Mouse (Mus musculus) adrenal gland, adult 2 months (tissue): ENCODE results near the gene Acsl6. TPM values are rescaled to one million over a fixed set of nuclear protein-coding genes. Genes with fewer than 3 reads are reported as not detected.
"Not testable (repeated sequence)": the region's sequence is repeated elsewhere in the genome, so short reads cannot be mapped to it uniquely, and the experiment has no call there.

Experiments
- DNase-seq: peaks from one replicate; pipeline ENCODE4 v3.0.0; 2021
- long read RNA-seq: library from polyadenylated mRNA; stranded (forward); transcript quantifications from one replicate; pipeline ENCODE4 v2.0.0, GENCODE M21; 2021
- polyA plus RNA-seq: library from polyadenylated mRNA; depleted of rRNA; stranded (reverse); fragments of >200 nt; gene quantifications from 2 replicates; pipeline ENCODE4 v1.2.3, GENCODE M21; 2012; rRNA removed
- total RNA-seq, 2 experiments: library from RNA; stranded (reverse); gene quantifications; 2 replicates each; pipeline ENCODE4 v1.2.3; 2021

Acsl6 gene
- total RNA-seq (1 to 10 TPM; 4.9 to 5.2 TPM), polyA plus RNA-seq (1.2 and 1.9 TPM in 2 replicates)
- long read RNA-seq, full-length matches to known transcripts = 2 of 3 reads
- long read RNA-seq, partial matches to known transcripts = 0 of 3 reads
- long read RNA-seq, other reads (novel, unspliced or antisense) = 1 of 3 reads

- DNase-seq = peak; percentile 10
Observed at GRCm38 (mm10) chr11:54303728-54304470, at the start of gene Acsl6. Gene Acsl6, plus strand, starts transcription at chr11:54303798.

DNA sequence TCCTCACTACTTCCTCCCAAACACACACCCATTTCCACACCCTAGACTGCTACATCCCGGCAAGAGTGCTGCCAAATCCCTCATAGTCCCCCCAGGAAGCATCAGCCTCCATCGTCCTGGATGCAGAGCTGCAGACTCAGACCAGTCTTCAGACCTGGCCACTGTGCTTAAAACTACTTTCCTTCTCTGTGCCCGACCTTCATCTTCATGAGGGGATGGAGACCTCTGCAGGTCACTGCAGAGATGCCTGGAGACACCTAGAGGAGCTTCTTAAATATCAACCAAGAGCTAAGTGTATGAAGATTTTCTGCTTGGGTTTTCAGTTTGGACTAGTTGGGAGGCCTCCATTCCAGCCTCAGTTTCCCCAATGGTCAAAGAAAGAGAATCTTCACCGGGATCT, 49.5 kb upstream of the Acsl6 start:
- no peak for DNase-seq

GRCm38 (mm10) chr11:54256624-54257376, 46.8 kb upstream of the Acsl6 start:
- peak; percentile 85 for DNase-seq

DNA sequence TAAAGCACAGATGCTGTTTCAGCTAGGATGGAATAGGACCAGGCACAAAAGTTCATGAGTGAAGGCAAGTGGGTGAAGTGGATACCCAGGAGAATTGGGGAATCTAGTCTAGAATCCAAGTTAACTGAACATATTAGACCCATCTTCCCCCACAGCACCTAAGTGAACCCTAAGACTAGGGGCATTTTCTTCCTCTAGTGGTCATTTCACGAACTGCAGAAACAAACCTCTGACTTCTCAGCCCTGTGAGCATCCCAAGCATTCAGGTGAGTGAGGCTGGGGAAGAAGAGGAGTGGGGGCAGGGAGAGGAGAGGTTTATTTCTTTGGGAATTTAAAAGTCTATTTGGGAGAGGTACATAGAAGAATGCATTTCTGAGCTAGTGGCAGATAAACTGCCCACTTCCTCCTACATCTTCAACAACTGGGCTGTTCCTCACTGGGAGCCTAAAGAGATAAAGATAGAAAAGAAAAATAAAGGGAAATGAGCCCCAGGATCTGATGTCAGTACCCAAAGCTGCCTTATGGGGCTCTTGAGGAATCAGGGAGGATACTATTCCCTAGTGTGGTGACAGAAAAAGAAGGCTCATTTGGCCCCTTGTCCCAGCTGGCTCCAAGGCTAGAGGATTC, 40.1 kb upstream of the Acsl6 start:
- DNase-seq = no peak

- peak; percentile 45 for DNase-seq
Observed at GRCm38 (mm10) chr11:54264542-54264941, 39.1 kb upstream of the Acsl6 start.

DNA sequence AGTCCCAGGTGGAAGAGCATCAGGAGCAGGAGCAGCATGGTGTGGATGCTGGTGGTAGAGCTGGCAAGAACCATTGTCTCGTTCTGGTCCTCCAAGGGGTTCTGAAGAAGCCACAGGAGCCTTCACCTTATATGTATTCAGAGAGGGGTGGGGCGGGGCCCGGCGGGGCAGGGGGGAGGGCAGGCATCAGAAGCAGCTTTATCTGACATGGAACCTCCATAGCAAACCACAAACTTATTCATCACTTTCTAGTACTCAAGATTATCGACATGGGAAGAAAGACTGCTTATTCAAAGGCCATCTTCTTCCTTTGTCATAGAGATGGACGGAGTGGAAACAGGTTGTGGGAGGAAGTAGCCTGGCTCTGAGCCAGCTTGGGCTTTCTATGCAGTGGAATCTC, 36.4 kb upstream of the Acsl6 start, which contains the start of gene Il3:
Gene Il3 (minus strand): TSS at position 101 of the 400 bp plus-strand sequence.
- DNase-seq = no peak

- no peak for DNase-seq
Observed at GRCm38 (mm10) chr11:54269191-54269896, 34.3 kb upstream of the Acsl6 start.

GRCm38 (mm10) chr11:54271437-54271949, 32.1 kb upstream of the Acsl6 start:
- DNase-seq = no peak

GRCm38 (mm10) chr11:54287821-54288453, 15.7 kb upstream of the Acsl6 start:
- DNase-seq = no peak

GRCm38 (mm10) chr11:54292163-54292562, 11.4 kb upstream of the Acsl6 start:
- no peak for DNase-seq

- DNase-seq = no peak
Observed at GRCm38 (mm10) chr11:54293980-54294807, 9.4 kb upstream of the Acsl6 start.

DNA sequence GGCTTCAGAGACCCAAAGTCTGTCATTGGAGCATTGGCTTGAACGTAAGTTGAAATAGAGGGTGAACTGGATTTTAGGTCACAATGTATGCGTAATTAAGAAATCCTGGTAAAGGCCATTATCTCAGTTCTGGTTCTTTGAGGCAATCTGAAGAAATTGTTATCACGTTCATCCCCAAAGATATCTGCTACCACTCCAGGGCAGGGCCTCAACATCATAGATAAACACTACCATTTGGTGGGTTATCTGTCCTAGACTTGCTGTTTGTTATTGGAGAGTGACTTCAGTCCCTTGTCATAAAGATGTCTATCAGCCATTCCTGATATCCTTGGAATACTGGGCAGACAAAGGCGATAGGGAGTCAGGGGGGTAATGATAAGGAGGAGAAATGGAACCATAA, 7.6 kb upstream of the Acsl6 start:
- DNase-seq = no peak

GRCm38 (mm10) chr11:54296734-54297133, 6.9 kb upstream of the Acsl6 start:
- no peak for DNase-seq

DNA sequence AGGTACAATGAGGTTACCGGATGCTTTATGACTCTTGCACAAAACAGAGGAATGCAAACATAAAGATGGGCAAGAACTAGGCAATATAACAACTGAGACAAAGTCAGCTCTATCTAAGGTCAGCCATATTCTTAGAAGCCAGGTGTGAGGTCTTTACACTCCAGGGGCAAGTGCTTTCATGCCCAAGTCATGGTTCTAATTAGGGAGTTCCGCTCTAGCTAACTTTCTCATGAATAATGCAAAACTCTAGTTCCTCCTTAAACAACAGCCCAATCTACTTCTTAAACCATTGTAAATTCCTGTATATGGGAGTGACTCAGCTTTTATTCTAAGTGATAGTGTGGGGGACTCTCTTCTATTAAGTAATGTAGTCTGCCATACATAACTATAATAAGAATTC, 6.1 kb upstream of the Acsl6 start:
- DNase-seq = not testable (repeated sequence)

GRCm38 (mm10) chr11:54298777-54299176, 4.8 kb upstream of the Acsl6 start:
- no peak for DNase-seq

DNA sequence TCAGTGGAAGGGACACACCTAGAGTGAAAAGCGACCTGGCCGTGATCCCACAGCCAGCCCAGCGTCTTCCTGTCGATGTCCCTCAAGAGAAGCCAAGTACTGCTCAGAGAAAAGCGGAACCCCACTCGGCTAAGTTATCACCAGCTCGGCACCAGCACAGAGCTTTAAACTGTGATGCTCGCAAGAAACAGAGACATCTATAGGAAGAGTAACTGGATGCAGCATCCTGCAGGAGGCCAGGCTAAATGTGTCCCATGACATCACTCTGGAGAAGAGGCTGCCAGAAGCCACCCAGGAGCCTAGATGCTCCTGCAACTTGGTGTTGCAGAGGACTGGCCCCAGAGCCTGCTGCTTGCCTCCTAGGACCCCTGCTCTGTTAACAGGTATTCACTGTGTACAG, 1.6 kb upstream of the Acsl6 start:
- no peak for DNase-seq

DNA sequence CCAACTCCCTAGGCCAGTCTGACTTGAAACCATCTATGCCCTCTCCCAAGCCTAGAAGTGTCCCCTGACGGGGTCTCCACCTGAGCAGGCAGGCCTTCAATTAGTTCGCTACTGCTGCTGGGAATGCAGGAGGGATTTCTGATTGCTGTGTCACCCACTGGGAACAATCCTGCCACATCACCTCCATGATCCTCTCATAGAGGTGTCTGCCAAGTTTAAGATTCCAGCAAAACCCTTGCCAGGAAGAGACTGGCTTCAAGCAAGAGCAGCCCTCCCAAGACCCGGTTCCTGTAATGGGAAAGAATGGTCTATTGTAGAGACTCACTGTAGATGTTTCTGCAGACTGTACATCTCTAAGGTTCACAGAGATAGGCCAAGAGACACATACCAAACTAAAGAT, 992 bp upstream of the Acsl6 start:
- DNase-seq = no peak

DNA sequence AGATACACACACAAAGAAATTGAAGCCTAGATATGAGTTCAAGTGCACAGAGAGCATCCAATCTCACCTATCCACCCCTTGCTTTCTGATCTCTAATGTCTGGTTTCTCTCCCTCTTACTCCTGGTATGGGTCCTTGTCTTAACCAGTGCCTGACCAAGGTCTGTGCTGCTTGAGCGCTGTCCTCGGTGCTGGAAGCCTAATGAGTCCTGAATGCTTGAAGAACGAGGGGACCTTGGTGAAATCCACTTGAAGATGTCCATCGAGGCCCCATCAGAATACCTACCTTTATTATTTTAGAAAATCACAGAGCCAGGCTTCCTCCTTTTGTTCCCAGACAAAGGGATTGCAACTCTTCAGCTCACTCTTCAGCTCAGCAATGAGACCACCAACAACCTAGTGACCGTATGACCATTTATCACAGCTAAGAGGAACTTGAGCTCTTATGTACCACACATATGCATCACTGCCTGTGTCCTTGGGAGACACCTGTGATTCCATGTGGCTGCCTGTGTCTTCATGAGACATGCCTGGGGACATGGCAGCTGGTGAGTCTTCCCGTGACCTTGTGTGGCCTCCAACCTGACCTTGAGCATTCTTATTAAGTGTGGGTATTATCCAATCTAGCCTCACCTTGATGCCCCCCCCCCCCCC, 396 bp upstream of the Acsl6 start:
- peak; percentile 17 for DNase-seq

DNA sequence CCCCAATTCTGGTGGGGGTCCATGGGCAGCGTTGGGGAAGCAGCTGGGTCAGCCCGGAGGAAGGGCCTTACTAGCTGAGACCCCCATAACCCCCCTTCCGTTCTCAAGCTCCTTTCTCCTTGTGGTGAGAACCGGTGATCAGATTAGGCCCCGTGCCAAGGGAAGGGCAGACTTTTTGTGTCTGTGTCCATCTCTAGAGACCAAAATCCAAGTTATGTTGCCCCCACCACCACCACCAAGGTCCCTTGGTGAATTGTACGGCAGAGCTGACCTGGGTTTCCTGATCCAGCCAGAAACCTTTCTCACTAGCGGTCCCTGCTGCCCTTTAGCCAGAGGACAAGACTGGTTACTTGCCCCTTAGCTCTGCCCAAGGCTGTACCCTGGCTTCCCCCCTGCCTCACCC, 874 bp downstream of the Acsl6 start:
- no peak for DNase-seq

GRCm38 (mm10) chr11:54305331-54305730, 1.7 kb downstream of the Acsl6 start:
- DNase-seq = no peak
